Mouse (Mus musculus) kidney, postnatal 36 days (tissue): ENCODE results near the gene Rack1.
"Not testable (repeated sequence)": the region's sequence is repeated elsewhere in the genome, so short reads cannot be mapped to it uniquely, and the experiment has no call there.

ENCODE experiments used
- DNase-seq, 2 experiments: peaks; one replicate each; pipeline ENCODE4 v3.0.0; 2021 to 2022; ENCODE audit warnings: mixed read lengths in 2 of 2

Gene Rack1

DNA sequence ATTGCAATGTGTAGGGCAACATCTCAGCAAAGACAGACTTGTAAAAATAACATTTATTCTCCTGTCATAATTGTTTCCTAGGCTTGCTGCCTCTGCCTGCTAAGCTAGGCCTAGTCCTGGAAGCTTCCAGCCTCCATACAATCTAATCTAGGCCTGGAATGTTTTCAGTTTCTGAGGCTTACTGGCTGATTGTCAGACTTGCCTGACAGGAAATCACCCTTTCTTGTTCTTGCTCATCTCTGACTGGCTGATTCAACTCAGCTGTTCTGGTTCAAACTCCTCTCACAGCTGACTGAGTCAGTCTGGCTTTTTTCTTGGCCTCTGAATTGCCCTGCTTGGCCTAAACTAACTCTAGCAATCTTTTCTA, 20.2 kb downstream of the Rack1 start:
- no peak for DNase-seq

DNA sequence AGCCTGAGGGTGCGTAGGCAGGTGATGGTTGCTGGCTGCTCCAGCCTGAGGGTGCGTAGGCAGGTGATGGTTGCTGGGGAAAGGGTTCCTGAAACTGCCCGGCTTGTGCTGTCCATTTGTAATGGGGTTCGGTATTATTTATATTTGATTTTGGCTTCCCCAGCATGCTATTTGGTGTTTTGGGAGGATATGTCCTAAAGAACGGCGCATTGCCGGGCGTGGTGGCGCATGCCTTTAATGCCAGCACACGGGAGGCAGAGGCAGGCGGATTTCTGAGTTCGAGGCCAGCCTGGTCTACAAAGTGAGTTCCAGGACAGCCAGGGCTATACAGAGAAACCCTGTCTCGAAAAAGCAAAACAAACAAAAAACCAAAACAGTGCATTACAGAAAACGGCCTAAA, 21.2 kb downstream of the Rack1 start:
- DNase-seq: not testable (repeated sequence)

DNA sequence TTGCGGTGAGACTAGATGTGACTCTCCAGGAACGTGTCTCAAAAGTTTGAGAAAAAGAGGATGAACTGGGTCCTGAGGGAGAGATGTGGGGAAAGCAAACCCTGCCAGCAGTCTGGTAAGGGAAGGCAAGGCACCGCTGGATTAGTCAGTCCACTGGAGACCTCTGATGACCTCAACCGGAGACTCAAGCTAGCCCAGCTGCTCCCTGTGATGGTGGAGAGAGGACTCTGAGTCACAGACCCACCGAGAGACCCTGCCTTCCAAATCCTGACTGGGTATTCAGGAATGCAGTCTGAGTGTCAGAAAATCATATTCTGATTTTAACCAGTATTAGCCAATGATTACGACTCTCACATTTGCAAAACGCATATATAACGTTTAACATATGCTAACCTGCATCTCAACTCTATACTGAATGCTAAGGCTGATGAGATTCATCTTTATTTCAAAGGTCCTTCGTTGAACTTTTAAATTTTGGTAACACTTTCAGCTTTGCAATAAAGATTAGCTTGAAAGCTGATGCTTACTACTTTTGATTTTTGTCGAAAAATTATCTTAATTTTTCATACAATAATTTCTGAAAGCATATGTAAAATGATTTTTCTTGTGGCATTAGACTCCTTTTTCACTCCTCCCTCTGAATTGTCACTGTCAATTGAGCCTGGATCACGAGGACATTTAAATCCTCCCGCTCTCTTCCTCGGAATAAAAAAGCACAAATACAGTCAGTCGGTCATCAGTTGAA, 22.8 kb downstream of the Rack1 start:
- DNase-seq: no peak

DNA sequence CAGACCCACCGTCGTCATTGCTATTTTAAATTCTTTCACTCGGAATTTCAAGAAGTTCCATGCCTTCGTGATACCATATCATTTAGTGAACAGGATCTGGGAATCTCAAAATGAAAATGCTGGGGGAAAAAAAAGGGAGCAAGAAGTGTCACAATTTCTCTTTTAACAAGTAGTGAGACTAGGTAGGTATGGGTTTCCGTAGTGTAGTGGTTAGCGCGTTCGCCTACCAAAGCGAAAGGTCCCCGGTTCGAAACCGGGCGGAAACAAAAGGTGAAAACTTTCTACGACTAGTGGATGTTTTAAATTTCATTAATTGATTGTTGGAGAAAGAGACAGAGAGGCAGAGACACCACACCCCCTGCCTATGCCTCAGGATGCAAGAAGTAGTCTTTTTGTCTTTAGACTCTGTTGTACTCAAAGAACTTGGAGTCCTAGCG, 23.4 kb downstream of the Rack1 start:
- DNase-seq: peak in 1 of 2 experiments; percentile 71

DNA sequence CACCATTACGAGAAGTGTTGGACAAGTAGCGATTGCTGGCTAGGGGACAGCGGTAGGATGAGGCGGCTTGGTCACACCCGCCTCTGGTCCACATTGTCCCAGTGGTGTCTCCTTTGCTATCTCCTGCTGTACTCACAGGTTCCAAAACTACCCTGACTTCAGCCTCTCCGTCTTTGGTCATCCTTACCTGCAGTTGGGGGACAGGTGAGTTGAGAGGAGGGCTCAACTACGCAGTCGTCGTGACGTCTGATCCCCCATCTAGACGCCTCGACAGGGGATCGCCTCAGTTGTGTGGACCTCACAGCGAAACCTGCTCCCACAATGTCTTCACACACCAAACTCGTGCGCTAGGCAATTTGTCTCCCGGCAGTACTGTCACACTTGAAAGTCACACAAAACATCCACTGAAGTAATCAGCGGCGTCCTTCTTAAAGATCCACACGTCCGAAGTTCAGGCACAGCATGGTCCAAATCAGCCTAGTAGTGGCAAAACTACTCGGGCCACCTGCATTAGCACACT, 24.2 kb downstream of the Rack1 start:
- DNase-seq: no peak

DNA sequence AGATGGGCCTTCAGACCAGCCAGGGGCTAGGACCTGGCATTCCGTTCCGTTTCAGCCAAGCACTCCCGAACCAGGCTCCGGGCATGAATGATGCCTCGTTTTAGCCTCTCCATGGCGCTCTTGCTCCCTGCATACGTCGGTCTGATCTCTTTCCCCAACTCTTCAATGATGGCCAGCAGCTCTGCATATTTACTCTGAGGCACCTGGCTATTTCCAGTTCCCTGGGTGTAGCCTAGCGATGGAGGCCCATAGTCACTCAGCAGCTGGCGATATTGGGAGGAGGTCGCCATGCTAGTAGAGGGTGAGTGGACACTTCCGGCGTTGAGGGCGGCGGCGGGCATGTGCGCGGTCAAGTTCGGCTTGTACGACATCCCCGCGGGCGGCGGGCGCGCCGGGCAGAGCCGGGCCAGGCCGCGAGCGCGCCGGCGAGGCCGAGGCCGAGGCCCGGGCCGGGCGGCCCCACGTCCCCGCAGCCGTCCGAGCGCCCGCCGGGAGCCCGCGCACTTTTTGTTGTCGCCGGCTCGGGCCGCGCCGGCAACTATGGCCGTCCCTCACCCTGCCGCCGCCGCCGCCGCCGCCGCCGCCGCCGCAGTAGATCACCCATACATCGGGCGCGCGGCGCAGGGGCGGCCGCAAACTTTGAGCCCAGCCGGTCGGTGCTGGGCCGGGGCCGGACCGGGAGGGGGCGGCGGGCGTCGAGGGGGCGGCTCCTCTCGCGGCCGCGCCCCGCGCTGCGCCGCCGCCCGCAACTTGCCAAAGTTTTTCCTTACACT, 26.0 kb downstream of the Rack1 start, which contains the start of the genes Trim7 and Gm12184:
Gene Trim7 (plus strand): TSS at position 162 of the 773 bp plus-strand sequence.
Gene Gm12184 (minus strand): TSS at position 677 of the 773 bp plus-strand sequence.
- not testable (repeated sequence) for DNase-seq

DNA sequence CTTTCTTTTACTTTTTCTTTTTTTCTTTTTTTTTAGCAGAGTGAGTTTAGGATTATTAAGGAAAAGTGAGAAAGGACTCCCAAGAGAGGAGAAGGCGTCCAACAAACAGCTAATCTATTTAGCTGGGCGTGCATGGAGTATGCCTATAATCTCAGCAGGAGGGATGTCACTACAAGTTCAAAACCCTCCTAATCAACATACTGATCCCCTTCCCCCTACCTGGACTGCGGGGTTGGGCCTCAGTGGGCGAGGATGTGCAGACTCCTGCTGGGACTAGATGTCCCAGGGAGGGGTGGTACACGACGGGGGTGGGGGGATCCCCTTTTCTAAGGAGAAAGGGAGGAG, 26.6 kb downstream of the Rack1 start:
- DNase-seq: no peak

DNA sequence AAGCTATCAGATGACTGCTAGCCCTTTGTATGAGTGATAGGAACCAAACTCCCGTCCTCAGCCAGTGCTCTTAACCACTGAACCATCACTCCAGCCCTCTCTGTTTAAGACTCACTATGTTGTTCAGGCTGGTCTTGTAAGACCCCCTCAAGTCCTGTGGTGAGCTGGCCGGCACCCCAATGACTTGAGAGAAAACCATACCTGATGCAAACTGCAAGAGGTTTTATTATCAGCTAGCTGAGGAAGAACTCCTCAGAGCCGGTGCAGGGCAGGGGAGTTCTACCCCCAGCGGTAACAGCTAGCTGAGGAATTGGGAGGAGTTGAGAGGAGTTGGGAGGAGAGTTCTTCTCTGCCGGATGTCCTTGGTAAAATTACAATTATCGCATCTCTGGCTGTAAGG, 27.8 kb downstream of the Rack1 start:
- DNase-seq: no peak

DNA sequence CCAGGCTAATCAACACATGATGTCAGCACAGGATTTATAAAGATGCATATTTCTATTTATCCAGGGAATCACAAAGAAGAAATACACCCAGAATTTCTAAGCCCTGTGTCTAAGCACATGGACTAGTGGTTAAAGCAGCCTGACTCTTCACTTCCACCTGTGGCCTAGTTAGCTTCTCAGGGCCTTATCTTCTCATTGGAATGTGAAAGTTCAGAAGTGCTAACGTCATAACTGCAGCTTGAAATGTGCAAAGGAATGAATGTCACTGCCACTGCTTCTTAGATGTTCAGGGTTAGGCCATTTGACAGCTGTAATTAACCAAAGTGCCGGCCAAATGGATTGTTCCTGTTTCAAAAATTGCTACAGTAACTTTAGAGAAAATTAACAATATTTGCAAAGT, 30.1 kb downstream of the Rack1 start:
- no peak for DNase-seq

DNA sequence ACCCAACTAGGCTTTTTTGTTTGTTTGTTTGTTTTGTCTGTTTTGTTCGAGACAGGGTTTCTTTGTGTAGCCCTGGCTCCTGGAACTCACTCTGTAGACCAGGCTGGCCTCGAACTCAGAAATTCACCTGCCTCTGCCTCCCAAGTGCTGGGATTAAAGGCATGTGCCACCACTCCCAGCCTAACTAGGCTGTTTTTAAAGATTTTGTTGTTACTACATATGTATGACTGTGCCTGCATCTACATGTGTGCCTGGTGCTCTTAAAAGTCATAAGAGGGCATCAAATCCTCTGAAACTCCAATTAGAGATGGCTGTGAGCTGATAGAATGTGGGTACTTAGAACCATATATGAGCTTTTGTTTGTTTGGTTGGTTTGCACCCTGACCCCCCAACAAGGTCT, 31.1 kb downstream of the Rack1 start:
- no peak for DNase-seq

DNA sequence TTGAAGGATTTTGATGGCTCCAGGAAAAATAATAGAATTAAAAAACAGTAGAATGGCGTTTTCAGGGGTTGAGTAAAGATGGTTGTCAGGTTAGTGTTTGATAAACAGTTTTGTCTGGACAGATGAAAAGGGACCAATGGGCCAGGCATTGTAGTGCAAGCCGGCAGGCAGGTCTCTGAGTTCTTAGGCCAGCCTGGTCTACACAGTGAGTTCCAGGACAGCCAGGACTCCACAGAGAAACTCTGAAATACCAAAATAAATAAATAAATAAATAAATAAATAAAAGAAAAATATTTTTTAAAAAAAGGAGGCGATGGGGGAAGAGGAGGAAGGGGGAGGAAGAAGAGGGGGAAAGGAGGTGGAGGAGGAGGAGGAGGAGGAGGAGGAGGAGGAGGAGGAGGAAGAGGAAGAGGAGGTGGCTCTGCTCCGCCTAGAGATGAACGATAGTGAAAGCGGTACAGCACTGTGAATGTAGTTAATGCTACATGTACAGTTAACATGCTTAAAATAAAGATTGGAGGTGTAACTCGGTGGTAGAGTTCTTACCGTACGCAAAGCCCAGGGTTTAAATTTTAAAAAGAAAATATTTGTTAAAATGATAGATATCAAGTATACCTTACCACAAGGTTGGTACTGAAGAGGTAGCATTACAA, 33.1 kb downstream of the Rack1 start:
- no peak for DNase-seq

DNA sequence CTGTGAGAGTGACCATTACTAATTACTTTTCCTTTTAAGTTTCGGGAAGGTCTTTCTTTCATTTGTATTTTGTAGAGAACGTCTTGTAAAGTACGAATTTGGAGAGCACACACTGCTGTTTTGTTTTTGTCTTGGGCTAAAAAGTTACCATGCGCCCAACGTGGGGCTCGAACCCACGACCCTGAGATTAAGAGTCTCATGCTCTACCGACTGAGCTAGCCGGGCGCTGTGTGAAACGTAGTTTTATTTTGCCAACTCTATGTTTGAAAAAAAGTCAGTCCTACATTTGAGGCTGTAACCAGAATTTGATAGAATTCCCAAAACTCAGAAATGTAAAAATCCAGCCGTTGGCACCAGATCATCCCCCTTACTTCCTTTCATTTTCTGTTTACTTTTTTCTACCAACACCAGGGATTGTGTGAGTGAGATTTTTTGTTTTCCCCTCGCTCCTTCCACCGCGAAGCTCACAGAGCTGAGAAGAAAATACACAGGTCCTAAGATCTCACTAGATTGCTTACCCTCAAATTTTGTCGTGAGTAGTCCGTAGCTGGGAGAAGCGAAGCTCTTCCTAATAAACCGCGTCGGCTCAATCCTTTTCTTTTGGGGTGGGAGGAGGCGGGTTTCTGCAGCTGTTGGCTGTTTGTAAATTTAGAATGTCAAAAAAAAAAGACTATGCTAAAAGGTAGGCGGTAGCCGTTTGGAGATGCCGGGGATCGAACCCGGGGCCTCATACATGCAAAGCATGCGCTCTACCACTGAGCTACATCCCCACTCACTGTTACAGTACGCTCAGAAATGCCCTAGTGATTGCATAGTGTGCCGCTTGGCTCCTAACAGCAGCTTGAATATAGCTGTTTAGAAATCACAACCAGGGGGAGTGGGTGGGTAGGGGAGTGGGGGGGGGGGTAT, 33.9 kb downstream of the Rack1 start:
- peak; percentile 91 to 94 for DNase-seq

DNA sequence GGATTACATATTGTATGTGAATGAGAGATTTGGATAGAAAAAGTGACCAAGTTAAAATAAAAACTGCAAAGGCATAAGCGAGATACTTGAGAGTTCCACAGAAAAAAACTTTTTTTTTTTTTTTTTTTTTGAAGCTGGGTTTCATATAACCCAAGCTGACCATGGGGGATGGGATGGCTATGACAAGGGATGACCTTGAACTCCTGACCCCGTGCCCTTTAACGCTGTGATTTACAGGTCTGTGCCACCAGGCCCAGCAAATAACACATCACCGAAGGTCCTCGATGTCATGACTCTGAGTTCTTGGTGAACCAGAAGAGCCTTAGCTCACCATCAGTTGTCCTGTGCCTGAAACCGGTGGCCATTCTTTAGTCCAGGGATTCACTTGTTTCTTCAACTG, 35.8 kb downstream of the Rack1 start:
- no peak for DNase-seq

DNA sequence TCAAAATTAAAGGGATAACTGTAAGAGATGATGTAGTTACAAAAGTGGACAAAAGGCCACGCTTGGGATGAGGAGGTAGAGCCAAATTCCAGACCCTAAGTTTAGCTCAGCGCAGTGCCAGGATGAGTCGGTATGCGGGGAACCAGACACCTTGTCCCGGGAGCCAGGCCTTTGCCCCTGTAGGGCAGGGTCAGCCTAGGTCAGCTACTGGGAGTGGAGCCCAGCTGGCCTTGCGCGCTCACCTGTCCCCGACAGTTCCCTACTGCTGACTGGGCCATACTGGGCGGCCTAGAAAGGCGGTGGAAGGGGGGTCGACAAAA, 36.8 kb downstream of the Rack1 start:
- DNase-seq: peak; percentile 82 to 84

DNA sequence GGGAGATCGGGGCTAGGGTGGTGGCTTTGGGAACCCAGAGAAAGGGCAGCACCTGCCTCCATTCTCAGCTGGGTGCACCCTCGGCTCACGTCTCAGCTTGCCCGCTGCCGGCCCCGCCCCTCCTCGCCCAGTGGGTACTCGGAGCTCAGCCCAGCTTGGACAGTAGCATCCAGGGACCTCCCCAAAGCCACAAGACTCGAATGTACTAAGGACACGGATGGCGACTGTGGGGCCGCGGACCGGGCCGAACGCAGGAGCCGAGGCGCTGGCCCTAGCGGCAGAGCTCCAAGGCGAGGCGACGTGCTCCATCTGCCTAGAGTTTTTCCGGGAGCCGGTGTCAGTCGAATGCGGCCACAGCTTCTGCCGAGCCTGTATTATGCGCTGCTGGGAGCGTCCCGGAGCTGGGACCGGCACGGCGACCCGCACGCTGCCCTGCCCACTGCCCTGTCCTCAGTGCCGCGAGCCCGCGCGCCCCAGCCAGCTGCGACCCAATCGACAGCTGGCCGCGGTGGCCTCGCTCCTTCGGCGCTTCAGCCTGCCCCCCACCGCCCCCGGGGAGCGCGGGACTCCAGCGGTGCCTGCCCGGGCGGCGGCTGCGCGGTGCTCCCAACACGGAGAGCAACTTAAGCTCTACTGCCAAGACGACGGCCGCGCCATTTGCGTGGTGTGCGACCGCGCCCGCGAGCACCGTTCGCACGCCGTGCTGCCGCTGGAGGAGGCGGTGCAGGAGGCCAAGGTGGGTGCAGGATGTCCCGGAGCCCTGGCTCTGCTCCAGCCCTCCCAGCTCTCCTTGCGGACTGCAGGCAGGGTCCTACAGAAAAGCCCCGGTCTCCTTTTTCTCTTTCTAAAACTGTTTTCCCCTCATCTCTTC, 37.4 kb downstream of the Rack1 start:
- peak; percentile 83 to 89 for DNase-seq

DNA sequence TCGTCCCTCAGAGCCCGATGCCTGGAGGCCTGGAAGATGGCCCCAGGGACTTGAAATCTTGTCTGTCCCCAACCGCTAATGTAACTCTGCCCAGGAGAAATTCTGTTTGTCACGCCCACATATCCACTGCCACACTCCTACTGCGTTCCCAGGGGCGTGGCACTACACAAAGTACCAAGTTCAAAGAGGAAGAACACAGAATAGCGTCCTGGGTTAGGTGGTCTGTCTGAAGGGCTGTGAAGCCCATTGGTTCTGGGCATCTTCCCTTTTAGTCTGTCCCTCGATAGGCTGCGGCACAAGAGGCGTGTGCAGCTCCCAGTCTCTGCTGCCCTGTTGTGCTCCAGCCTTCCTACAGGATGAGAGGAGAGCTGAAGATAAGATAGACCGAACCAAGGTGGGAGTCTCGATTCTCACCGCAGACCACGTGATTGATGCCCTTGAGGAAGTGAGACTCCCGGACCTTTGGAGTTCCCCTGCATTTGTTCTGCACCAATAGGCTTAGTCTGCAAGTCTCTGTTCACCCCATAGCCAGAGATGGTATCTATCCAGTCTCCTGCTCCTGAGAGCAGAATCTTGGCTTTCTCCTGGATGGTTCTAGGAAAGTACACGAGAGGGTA, 38.2 kb downstream of the Rack1 start:
- DNase-seq: peak; percentile 62 to 69

DNA sequence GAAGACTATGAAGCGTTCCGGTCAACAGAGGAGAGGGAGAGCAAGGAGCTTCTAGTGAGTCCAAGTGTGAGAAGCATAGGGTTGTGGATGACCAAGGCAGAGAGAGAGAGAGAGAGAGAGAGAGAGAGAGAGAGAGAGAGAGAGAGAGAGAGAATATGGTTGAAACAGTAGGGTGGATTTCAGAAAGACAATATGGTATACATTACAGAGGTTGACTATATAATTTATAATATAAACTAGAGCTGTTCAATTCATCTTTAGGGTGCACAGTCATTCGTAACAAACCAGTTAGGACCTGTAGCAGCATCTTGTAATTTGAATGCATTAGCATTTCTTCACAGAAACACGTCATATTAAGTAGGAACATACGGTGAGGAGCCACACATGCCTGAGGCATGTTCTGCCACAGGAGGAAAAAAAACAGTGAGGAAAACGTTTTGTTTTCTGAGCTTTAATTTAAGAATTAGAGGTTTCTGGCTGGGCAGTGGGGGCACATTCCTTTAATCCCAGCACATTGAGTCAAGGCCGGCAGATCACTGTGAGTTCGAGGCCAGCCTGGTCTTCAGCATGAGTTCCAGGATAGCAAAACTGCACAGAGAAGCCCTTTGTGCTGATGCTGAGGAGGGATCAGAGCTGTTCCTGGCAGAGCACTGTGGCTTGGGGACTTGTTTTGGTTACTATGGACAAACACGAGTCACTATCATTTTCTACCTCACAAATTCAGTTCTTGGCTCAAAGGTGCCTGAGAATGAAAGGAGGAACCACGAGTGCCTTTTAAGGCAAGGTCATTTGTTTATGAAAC, 38.9 kb downstream of the Rack1 start:
- no peak for DNase-seq

DNA sequence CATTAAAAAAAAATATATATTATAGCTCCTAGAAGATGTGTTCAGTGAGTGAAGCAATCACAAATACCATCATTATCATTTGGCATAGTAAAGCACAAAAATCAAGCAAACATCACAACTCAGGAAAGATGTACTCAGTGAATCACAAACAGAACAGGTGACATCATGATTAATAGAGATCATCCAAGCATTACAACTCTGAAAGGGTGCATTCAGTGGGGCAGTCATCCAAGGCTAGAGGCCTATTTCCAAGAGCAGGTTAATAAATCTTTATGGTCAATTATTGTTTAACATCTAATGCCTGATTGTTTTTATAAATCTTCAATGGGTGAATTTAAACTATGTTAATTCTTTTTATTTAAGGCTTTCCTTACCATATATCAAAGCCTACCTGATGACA, 40.7 kb downstream of the Rack1 start:
- peak; percentile 64 to 82 for DNase-seq

DNA sequence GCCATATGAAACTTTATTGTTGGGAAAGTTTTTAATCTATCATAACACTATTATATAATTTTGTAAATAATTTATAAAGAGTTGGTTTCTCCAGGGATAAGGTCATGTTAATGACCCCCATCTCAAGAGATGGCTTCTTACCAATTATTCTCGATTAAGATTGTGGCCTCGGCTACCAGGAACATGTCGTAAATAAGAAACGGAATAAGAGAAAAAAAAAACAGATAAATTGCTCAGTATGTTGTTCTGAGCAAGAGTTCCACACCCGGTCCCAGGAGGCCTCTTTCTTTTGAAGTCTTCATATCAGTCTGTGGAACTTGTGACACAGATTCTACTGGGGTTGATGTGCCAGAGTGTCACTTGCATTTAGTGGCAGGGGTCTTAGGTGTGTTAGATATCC, 41.1 kb downstream of the Rack1 start:
- peak in 1 of 2 experiments; percentile 59 for DNase-seq

DNA sequence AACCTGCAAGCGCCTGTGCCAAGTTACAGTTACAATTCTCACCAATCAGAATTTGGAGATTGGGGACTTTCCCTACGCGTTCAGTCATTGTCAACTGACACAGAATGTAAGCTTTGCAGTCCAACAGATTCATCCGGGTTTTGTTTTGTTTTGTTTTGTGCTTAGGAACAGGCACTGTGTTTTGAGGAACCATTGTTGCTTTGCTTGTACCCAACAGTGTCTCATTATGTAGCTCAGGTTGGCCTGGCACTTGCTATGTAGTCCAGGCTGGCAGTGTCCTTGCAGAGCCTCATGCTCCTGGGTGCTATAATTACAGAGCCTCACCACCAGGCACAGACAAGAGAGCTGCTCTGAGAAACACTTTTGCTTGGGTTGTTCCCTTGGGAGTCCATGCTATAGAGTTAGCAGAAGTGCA, 42.3 kb downstream of the Rack1 start:
- DNase-seq: no peak
